Mouse (Mus musculus) limb, embryonic 12.5 days (tissue): Measurements from ENCODE around the gene Kctd13. TPM values are rescaled to one million over a fixed set of nuclear protein-coding genes. Genes with fewer than 3 reads are reported as not detected.
A peak's percentile ranks its signal among the peaks of the same experiment; 100 is the strongest.
"Not testable (repeated sequence)": the region's sequence is repeated elsewhere in the genome, so short reads cannot be mapped to it uniquely, and the experiment has no call there.

ENCODE experiments used
- ATAC-seq: fragments of 200-750 bp; cut with Nextera tagmentation; 2 replicates; pipeline ENCODE4 v1.8.0; 2017; ENCODE audit warnings: low read depth, moderate TSS enrichment; ENCODE audit not compliant: insufficient number of reproducible peaks, insufficient read depth, low FRiP score, low TSS enrichment
- H3K27ac ChIP-seq: fragments of 300-500 bp; sonication (generic); 2 replicates; pipeline ENCODE4 v1.5.1; 2016; ENCODE audit warnings: mild to moderate bottlenecking, moderate library complexity
- H3K27me3 ChIP-seq: fragments of 300-500 bp; sonication (generic); 2 replicates; pipeline ENCODE4 v1.6.1; 2016; ENCODE audit warnings: mild to moderate bottlenecking, moderate library complexity
- H3K36me3 ChIP-seq: fragments of 300-500 bp; sonication (generic); 2 replicates; pipeline ENCODE4 v1.6.1; 2016; ENCODE audit warnings: mild to moderate bottlenecking, moderate library complexity
- H3K4me1 ChIP-seq: fragments of 300-500 bp; sonication (generic); replicated peaks from 2 replicates; pipeline ENCODE4 v1.6.1; 2016
- H3K4me2 ChIP-seq: fragments of 300-500 bp; sonication (generic); 2 replicates; pipeline ENCODE4 v1.6.1; 2016; ENCODE audit warnings: mild to moderate bottlenecking, moderate library complexity
- H3K4me3 ChIP-seq: fragments of 300-500 bp; sonication (generic); replicated peaks from 2 replicates; pipeline ENCODE4 v1.5.1; 2016; ENCODE audit warnings: mild to moderate bottlenecking
- H3K9ac ChIP-seq: fragments of 300-500 bp; sonication (generic); replicated peaks from 2 replicates; pipeline ENCODE4 v1.6.1; 2016; ENCODE audit warnings: mild to moderate bottlenecking, moderate library complexity
- H3K9me3 ChIP-seq: fragments of 300-500 bp; sonication (generic); 2 replicates; pipeline ENCODE4 v1.6.1; 2016; ENCODE audit warnings: mild to moderate bottlenecking, moderate library complexity
- WGBS: fragments of 180-500 bp; shearing (Covaris S2); methylation state at CpG from one replicate; pipeline ENCODE4 v1.1.7; 2016; 5-methylcytosine and 5-hydroxymethylcytosine counted together
- polyA plus RNA-seq: library from polyadenylated mRNA; unstranded; fragments of >200 nt; fragmentation: Nextera tagmentation; extraction: Ambion mirVana; gene quantifications from 2 replicates; pipeline ENCODE4 v1.2.1, GENCODE M21; 2016

Kctd13 gene
- polyA plus RNA-seq: 18.3 and 19.7 TPM in 2 replicates

DNA sequence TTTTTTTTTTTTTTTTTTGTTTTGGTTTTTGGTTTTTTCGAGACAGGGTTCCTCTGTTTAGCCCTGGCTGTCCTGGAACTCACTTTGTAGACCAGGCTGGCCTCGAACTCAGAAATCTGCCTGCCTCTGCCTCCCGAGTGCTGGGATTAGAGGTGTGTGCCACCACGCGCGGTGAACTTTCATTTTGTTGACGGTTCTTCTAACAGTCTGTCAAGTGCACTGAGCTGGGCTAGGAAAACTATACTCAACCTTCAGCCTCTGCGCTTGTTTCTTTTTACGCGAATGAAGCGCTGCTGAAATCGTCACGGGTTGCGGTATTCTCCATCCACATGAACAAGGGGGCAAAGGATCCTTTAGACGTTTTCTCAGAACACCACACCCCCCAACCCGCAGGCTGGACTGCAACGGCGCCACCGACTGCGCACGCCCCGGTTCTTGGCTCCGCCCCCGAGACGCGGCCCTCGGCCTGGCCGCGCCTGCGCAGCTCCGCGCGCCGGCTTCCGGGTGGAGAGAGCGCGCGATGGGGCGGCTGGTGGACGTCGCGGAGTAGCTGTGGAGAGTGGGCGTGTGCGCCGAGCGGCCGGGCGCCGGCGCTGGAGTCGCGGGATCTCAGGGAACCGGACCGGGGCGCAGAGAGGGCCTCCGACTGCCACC is at the start of gene Kctd13:
Gene Kctd13, plus strand, starts transcription at position 496 of the 654 bp plus-strand sequence.
- WGBS: 5% methylated on average over 56 of the region's 56 CpGs
- no peaks in the 10 kb centered on the region for H3K9me3 ChIP-seq
- no peaks in the 10 kb centered on the region for H3K27me3 ChIP-seq
- ATAC-seq: peak; percentile 93
- peaks cover 9% of the 10 kb centered on the region for H3K4me1 ChIP-seq
- H3K36me3 ChIP-seq: peaks cover 28% of the 10 kb centered on the region
- H3K4me3 ChIP-seq: peak within 1 kb of the TSS; percentile 84
- peak within 1 kb of the TSS; percentile 83 for H3K27ac ChIP-seq
- H3K4me2 ChIP-seq: peak within 1 kb of the TSS; percentile 90
- peak within 1 kb of the TSS; percentile 81 for H3K9ac ChIP-seq

- Histone ChIP-seq H3K4me2 (peak overlapping the region; percentile 99), H3K27ac (0 out of 2 replicates have a peak overlapping the region, but pooled peaks have one; percentile 9), H3K4me3 (peak overlapping the region; percentile 79; the same call in 1 of the 2 replicates), H3K9ac (peak overlapping the region; percentile 76; the same call in 1 of the 2 replicates), H3K27me3 (no peaks in the 10 kb centered on the region), H3K36me3 (peaks cover 53% of the 10 kb centered on the region), H3K4me1 (peaks cover 30% of the 10 kb centered on the region), H3K9me3 (no peaks in the 10 kb centered on the region)
- WGBS: 80% methylated on average over 6 of the region's 6 CpGs
- no peak for ATAC-seq
These were observed 47.6 kb upstream of the Kctd13 start for GRCm38 (mm10) chr7:126881040-126881439.

DNA sequence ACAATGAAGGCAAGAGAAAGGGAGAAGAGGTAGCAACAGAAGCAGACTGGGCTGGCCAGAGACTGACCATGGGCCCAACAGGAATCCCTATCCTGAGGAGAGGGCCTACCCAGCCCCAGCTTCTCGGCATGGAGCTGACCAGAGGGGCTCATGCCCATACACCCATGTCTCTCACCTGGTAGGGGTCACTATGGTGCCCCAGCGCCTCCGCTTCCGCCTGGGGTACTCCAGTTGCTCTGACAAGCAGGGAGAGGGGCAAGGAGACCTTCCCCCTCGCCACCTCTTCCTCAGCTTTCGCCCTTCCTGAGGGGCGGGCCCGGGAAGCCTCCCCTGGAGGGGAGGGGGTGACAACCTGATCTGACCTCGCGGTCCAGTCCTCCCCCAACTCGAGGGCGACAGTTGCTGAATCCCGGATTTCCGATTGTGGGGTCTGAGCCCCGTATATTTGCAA is 44.9 kb upstream of the Kctd13 start:
- Histone ChIP-seq H3K9me3 (no peaks in the 10 kb centered on the region), H3K27ac (peak overlapping the region; percentile 93), H3K9ac (peak overlapping the region; percentile 76), H3K36me3 (peaks cover 26% of the 10 kb centered on the region), H3K4me2 (peak overlapping the region; percentile 99), H3K4me1 (peaks cover 30% of the 10 kb centered on the region), H3K27me3 (no peaks in the 10 kb centered on the region), H3K4me3 (peak overlapping the region; percentile 79)
- ATAC-seq: peak; percentile 1; the same call in 1 of the 2 replicates
- WGBS: under 1% methylated on average over 14 of the region's 15 CpGs

GRCm38 (mm10) chr7:126884286-126885164 is 44.2 kb upstream of the Kctd13 start, which contains the start of gene Taok2:
Taok2 (minus strand) TSS chr7:126884703.
- under 1% methylated on average over 56 of the region's 56 CpGs for WGBS
- peak within 1 kb of the TSS; percentile 79 for H3K4me3 ChIP-seq
- H3K27me3 ChIP-seq: no peaks in the 10 kb centered on the region
- peak within 1 kb of the TSS; percentile 93 for H3K27ac ChIP-seq
- no peaks in the 10 kb centered on the region for H3K9me3 ChIP-seq
- peak within 1 kb of the TSS; percentile 99 for H3K4me2 ChIP-seq
- peaks cover 18% of the 10 kb centered on the region for H3K36me3 ChIP-seq
- peaks cover 30% of the 10 kb centered on the region for H3K4me1 ChIP-seq
- H3K9ac ChIP-seq: peak within 1 kb of the TSS; percentile 76
- ATAC-seq: peak; percentile 96

DNA sequence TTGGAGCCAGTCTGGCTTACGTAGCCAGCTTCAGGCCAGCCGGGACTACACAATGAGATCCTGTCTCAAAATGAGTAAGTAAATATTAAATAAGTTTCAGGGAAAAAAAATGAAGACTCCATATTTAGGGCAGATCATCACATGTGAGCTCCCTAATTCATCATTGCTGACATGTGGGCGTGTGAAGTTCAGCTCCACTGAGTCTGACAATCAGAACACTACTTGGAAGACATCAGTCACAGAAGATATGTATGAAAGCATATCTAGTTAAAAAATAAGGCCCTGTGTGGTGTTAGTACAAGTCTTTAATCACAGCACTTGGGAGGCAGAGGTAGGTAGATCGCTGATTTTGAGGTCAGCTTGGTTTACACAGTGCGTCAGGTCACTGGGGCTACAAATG is 41.4 kb upstream of the Kctd13 start:
- no peak for ATAC-seq
- H3K9ac ChIP-seq: no peak overlapping the region
- no peak overlapping the region for H3K4me3 ChIP-seq

DNA sequence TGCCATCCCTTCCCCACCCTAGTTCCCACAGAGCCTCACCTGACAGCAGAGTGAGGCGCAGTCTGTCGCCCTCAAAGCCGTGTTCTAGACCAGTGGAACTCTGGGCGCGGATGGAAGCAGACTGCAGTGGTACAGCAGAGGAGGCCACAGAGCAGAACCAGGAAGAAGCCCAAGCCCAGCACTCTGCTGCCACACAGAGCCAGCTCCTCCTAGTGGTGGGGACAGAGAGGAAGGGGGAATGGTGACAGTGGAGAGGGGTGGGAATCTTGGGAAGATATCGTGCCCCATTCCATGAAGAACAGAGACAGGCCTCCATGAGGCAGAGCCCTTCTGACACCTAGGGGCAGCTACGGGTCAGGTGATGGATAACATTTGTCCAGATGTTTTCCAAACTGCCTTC is 39.8 kb upstream of the Kctd13 start:
- WGBS: 47% methylated on average over 7 of the region's 7 CpGs
- ATAC-seq: no peak
- no peaks in the 10 kb centered on the region for H3K9me3 ChIP-seq
- H3K36me3 ChIP-seq: 0 out of 2 replicates have a peak, but pooled peaks cover 6% of the 10 kb centered on the region
- H3K4me1 ChIP-seq: no peaks in the 10 kb centered on the region
- no peak overlapping the region for H3K4me3 ChIP-seq
- H3K9ac ChIP-seq: no peak overlapping the region
- H3K4me2 ChIP-seq: no peak overlapping the region
- no peaks in the 10 kb centered on the region for H3K27me3 ChIP-seq
- no peak overlapping the region for H3K27ac ChIP-seq

More for the DNA sequence above, 41.4 kb upstream of the Kctd13 start:
- Histone ChIP-seq H3K9me3 (no peaks in the 10 kb centered on the region), H3K4me1 (peaks cover 14% of the 10 kb centered on the region), H3K27ac (no peak overlapping the region), H3K27me3 (no peaks in the 10 kb centered on the region), H3K4me2 (no peak overlapping the region), H3K36me3 (0 out of 2 replicates have a peak, but pooled peaks cover 6% of the 10 kb centered on the region)
- WGBS: 87% methylated on average over 5 of the region's 5 CpGs

- H3K9me3 ChIP-seq: no peaks in the 10 kb centered on the region
- H3K4me3 ChIP-seq: no peak overlapping the region
- no peak overlapping the region for H3K9ac ChIP-seq
- no peak overlapping the region for H3K4me2 ChIP-seq
- H3K27me3 ChIP-seq: no peaks in the 10 kb centered on the region
- ATAC-seq: no peak
- H3K27ac ChIP-seq: no peak overlapping the region
- H3K36me3 ChIP-seq: no peaks in the 10 kb centered on the region
- peaks cover 5% of the 10 kb centered on the region; the same call in 1 of the 2 replicates for H3K4me1 ChIP-seq
- 78% methylated on average over 5 of the region's 5 CpGs for WGBS
These were observed 31.8 kb upstream of the Kctd13 start for GRCm38 (mm10) chr7:126896912-126897311.

DNA sequence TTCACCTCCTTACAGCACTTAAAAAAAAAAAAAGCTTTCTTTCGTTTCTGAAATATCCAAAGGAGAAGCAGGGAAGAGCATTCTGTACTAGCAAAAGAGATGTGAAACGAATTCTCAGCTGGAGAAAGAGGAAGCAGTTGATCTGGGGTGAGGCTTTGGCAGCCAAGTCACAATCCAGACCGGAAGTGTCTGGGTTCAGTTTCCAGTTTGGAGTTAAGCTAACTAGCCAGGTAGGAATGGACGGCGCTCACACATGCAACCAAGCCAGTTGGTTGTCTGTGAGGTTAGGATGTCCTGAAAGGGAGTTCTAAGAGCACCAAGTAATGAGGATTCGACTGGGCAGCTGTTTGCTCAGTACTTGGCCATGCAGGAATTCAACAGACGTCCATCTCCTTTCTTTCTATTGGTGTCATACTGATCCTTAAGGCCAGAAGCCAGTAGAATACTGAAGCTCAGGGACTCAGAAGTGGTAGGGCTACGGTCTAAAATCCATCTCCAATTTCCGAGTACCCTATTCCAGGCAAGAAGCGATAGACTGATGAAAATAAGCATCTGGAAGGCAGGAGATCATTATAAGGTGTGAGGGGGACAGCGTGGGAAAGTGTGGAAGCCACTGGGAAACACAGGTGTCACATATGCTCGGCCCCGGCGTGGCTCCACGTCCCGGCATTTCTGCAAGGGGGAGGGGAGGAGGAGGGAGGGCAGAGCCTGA is 31.1 kb upstream of the Kctd13 start:
- 24% methylated on average over 16 of the region's 16 CpGs for WGBS
- Histone ChIP-seq H3K4me1 (peaks cover 5% of the 10 kb centered on the region; the same call in 1 of the 2 replicates), H3K27me3 (no peaks in the 10 kb centered on the region), H3K4me2 (peak overlapping the region; percentile 72), H3K27ac (no peak overlapping the region), H3K36me3 (no peaks in the 10 kb centered on the region), H3K9ac (peak overlapping the region; percentile 68), H3K9me3 (no peaks in the 10 kb centered on the region), H3K4me3 (peak overlapping the region; percentile 62)
- peak; percentile 77 for ATAC-seq

DNA sequence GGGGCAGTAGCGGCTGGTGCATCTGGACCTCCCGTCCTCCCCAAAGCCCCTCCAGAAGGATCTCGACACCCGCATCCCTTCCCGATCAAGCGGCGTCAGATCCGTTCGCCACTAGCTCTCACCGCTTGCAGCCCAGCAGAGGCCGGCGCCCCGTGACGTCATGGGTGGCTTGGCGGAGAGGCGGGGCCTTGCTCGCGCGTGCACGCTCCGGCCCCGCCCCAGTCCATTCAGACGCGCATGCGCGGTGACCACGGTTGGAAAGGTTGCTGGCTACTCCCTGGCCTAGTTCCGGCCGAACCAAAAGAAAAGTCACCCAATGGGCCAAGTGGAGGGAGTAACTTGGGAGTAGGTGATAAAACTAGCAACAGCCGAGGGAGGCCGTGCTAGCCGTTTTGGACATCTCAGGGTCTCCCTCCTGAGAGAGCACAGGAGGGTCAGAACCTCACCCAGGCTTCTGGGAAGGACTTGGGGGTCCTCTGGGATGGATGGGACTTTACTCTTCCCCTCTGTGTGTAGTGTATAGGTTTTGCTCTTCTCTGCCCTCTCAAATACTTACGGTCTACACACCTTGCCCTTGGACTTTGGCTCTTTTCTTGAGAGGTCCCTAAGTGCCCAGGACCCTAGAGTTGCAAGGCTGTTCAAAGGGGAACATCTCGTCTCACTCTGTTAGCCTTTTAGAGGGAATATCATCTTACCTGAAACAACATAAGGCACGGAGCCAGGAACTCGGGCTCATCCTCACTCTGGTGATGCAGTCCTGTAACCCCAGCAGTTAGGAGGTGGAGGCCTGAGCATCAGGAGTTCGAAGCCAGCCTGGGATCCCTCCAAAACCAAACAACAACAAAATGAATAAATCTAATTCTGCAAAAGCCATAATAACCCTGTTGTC is 30.3 kb upstream of the Kctd13 start:
- 11% methylated on average over 37 of the region's 37 CpGs for WGBS
- H3K4me1 ChIP-seq: peaks cover 5% of the 10 kb centered on the region; the same call in 1 of the 2 replicates
- peak overlapping the region; percentile 68 for H3K9ac ChIP-seq
- peak; percentile 84 for ATAC-seq
- H3K27me3 ChIP-seq: no peaks in the 10 kb centered on the region
- H3K27ac ChIP-seq: peak overlapping the region; percentile 72; the same call in 1 of the 2 replicates
- H3K4me2 ChIP-seq: peak overlapping the region; percentile 72
- no peaks in the 10 kb centered on the region for H3K9me3 ChIP-seq
- H3K4me3 ChIP-seq: peak overlapping the region; percentile 62
- no peaks in the 10 kb centered on the region for H3K36me3 ChIP-seq

DNA sequence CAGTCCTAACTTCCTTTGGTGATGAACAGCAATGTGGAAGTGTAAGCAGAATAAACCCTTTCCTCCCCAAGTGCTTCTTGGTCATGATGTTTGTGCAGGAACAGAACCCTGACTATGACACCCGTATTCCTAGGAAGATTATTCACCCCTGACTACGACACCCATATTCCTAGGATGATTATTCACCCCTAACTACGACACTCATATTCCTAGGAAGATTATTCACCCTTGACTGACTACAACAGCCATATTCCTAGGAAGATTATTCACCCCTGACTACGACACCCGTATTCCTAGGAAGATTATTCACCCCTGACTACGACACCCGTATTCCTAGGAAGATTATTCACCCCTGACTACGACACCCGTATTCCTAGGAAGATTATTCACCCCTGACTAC is 28.9 kb upstream of the Kctd13 start:
- WGBS: 92% methylated on average over 8 of the region's 9 CpGs
- H3K9ac ChIP-seq: not testable (repeated sequence)

More for the DNA sequence above, 28.9 kb upstream of the Kctd13 start:
- not testable (repeated sequence) for H3K4me2 ChIP-seq, H3K36me3 ChIP-seq, H3K27me3 ChIP-seq, ATAC-seq, H3K4me3 ChIP-seq, H3K27ac ChIP-seq, H3K9me3 ChIP-seq, H3K4me1 ChIP-seq
